Mouse (Mus musculus): ENCODE data around the gene Dtx3l.

- no peak for TF ChIP-seq TAL1 (IDR thresholded peaks at IDR 0.05; ENCODE audit: low read length)
- no peak for TF ChIP-seq GATA1 (IDR thresholded peaks at IDR 0.05; ENCODE audit: low read length)
These were observed 34.7 kb downstream of the Dtx3l start for GRCm38 (mm10) chr16:35904121-35904736.
